Mouse (Mus musculus): ENCODE measurements around the gene Dcpp1.

DNA sequence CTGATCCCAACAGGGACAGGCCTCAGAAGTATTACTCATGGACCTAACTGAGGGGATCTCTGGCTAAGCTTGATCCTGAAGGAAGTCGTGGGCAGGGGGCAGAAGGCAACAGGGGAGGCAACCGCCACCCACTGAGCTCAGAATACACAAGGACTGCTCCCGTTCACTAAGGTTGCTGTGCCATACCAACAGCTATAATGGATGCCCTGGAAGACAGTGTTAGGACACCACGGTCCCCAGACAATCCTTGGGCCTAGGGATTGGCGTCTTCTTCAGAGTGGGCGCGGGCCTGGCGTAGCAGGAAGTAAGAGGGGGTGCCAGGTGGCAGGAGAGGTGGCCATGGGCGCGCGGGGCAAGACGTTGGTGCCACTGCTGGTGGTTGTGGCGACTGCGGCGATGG is 12.9 kb upstream of the Dcpp1 start, which contains the start of gene Prss21:
- TF ChIP-seq POLR2A (IDR thresholded peaks at IDR 0.05; ENCODE audit: borderline replicate concordance, insufficient read depth, low read length), result no peak
- TF ChIP-seq CTCF (IDR thresholded peaks at IDR 0.05; ENCODE audit: borderline replicate concordance, insufficient read depth, low read depth, low read length), result no peak

Data from cerebellum, adult 2 months (tissue).